Mouse (Mus musculus): ENCODE measurements around the gene Gpr137c. TPM values are rescaled to one million over a fixed set of nuclear protein-coding genes. Genes with fewer than 3 reads are reported as not detected.

The Gpr137c gene
- 1 to 10 TPM in 1 of 2 experiments, under 1 TPM in 1; 0.63 to 2.6 TPM for polyA plus RNA-seq (2017; shearing (Covaris generic))

DNA sequence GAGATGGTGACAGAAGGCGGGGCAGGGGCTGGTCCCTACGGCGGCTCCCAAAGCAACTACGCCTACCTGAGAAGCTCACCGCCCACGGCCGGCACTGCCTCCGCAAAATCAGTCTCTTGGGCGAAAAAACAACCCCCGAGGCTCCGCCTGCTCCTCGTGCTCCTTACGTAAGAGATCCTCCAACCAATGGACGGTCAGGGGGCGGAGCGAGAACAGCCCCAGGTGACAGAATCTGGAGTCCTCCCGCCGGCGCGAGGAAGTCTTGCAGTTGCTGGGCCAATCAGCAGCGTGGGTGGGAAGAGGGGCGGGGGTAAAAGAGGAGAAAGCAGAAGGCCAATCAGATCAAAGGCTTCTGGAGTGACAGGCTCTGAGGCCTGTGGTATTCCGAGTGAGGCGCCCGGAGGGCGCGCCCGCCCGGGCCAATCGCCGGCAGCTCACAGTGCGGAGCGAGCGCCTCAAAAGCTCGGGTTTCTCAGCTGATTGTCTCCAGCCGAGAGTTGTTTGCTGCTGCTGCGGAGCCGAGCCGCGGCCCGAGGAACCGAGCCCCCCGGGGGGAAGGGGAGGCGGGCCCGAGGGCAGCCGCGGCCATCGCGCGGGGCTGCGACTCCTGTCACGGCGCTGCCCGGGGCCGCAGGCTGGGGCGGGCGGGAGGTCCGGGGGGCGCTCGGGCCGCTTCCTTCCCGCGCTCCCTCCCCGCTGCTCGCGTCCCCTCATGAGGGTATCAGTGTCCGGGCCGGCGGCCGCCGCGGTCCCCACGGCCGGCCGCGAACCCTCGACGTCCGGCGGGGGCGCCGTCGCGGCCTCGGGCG is at the start of gene Gpr137c:
TSS of gene Gpr137c (plus strand) at position 437 of the 809 bp plus-strand sequence.

GRCm38 (mm10) chr14:45220090-45220956 is 806 bp downstream of the Gpr137c start, which contains the start of gene Txndc16:
TSS of gene Txndc16 (minus strand) at chr14:45220328.

GRCm38 (mm10) chr14:45318426-45319236 is 99.1 kb downstream of the Gpr137c start, which contains the start of gene Ero1l:
TSS of gene Ero1l (minus strand) at chr14:45318771.

GRCm38 (mm10) chr14:45329589-45330181 is 110.2 kb downstream of the Gpr137c start, which contains the start of gene Psmc6:
TSS of gene Psmc6 (plus strand) at chr14:45329788.

Other genes starting within 250 kb of the Gpr137c start
- 10 to 100 TPM; 25.2 to 35.7 TPM for gene Ptger2, start 231.5 kb upstream of the Gpr137c start, polyA plus RNA-seq (2017; shearing (Covaris generic))
- 10 to 100 TPM; 12.6 to 14.3 TPM for gene Txndc16, start 611 bp downstream of the Gpr137c start, polyA plus RNA-seq (2017; shearing (Covaris generic))
- gene Ero1l, start 99.1 kb downstream of the Gpr137c start, polyA plus RNA-seq (2017; shearing (Covaris generic)), result 10 to 100 TPM; 51.3 to 71.4 TPM
- gene Psmc6, start 110.1 kb downstream of the Gpr137c start, polyA plus RNA-seq (2017; shearing (Covaris generic)), result 100 to 1,000 TPM; 124 to 171 TPM
- gene Styx, start 131.4 kb downstream of the Gpr137c start, polyA plus RNA-seq (2017; shearing (Covaris generic)), result 1 to 10 TPM; 6.5 to 8.1 TPM
- gene Gnpnat1, start 185.2 kb downstream of the Gpr137c start, polyA plus RNA-seq (2017; shearing (Covaris generic)), result 10 to 100 TPM; 67.7 to 74.1 TPM